Mouse (Mus musculus) kidney, postnatal 0 days (tissue): ENCODE measurements around the gene Lepr. TPM values are rescaled to one million over a fixed set of nuclear protein-coding genes. Genes with fewer than 3 reads are reported as not detected.
"Not testable (repeated sequence)": the region's sequence is repeated elsewhere in the genome, so short reads cannot be mapped to it uniquely, and the experiment has no call there.

ENCODE experiments used
- ATAC-seq: fragments of 200-750 bp; cut with Nextera tagmentation; replicated peaks from 2 replicates; pipeline ENCODE4 v1.8.0; 2017; ENCODE audit warnings: low read depth, moderate number of reproducible peaks, moderate TSS enrichment, moderate library complexity; ENCODE audit not compliant: low FRiP score
- DNase-seq: peaks from one replicate; pipeline ENCODE4 v3.0.0-alpha.2; 2016; ENCODE audit warnings: low spot score
- H3K27ac ChIP-seq: fragments of 300-500 bp; sonication (generic); 2 replicates; pipeline ENCODE4 v1.5.1; 2014; ENCODE audit warnings: mild to moderate bottlenecking
- H3K27me3 ChIP-seq: fragments of 300-500 bp; sonication (generic); 2 replicates; pipeline ENCODE4 v1.6.1; 2014; ENCODE audit warnings: low read length, mixed read lengths; ENCODE audit not compliant: insufficient read depth
- H3K36me3 ChIP-seq: fragments of 300-500 bp; sonication (generic); 2 replicates; pipeline ENCODE4 v1.6.1; 2014; ENCODE audit warnings: low read length, mixed read lengths; ENCODE audit not compliant: insufficient read depth
- H3K4me1 ChIP-seq: fragments of 300-500 bp; sonication (generic); replicated peaks from 2 replicates; pipeline ENCODE4 v1.6.1; 2014; ENCODE audit warnings: antibody characterized with exemption, low read length, mixed read lengths; ENCODE audit not compliant: insufficient read depth
- H3K4me2 ChIP-seq: fragments of 300-500 bp; sonication (generic); 2 replicates; pipeline ENCODE4 v1.6.1; 2014; ENCODE audit warnings: mild to moderate bottlenecking, low read length, moderate library complexity, mixed read lengths
- H3K4me3 ChIP-seq: fragments of 300-500 bp; sonication (generic); replicated peaks from 2 replicates; pipeline ENCODE4 v1.5.1; 2014; ENCODE audit warnings: low read depth, low read length
- H3K9ac ChIP-seq: fragments of 300-500 bp; sonication (generic); 2 replicates; pipeline ENCODE4 v1.6.1; 2014; ENCODE audit warnings: low read depth, low read length
- H3K9me3 ChIP-seq: fragments of 300-500 bp; sonication (generic); replicated peaks from 2 replicates; pipeline ENCODE4 v1.6.1; 2016; ENCODE audit warnings: low read length, inconsistent platforms, mixed read lengths
- CTCF ChIP-seq: IDR thresholded peaks from 2 replicates; pipeline ENCODE4 v1.5.1; 2016; ENCODE audit warnings: antibody characterized with exemption, low read depth, mild to moderate bottlenecking, moderate library complexity
- WGBS: fragments of 180-500 bp; shearing (Covaris S2); extraction: QIAGEN DNeasy Blood & Tissue Kit; methylation state at CpG from one replicate; pipeline ENCODE4 v1.1.7; 2014; 5-methylcytosine and 5-hydroxymethylcytosine counted together
- polyA plus RNA-seq: library from polyadenylated mRNA; unstranded; fragments of >200 nt; fragmentation: Nextera tagmentation; extraction: Ambion mirVana; gene quantifications from 2 replicates; pipeline ENCODE4 v1.2.1, GENCODE M21; 2015

Gene Lepr
- polyA plus RNA-seq, 1 experiment from 2014 or later: 7.2 TPM

GRCm38 (mm10) chr4:101745534-101745933, 28.3 kb downstream of the Lepr start:
- 90% methylated on average over 4 of the region's 4 CpGs for WGBS
- no peaks in the 10 kb centered on the region for H3K9me3 ChIP-seq

DNA sequence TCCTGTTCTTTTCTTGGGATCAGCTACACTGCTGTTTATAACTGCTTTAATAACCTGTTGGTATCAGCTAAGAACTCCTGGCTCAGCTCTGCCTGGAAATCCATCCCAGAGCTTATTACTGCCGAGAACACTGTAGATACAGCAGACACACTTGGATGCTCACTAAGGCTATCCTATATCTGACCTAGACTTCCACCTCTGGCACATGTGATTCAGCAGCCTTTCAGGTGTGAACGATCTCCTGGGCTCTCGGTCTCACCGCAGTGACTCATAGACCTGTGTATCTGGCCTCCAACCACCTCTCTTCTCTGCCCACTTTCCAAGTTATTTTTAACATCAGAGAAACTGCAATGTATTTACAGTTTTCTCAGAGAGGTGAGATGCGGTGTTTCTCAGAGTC, 43.3 kb downstream of the Lepr start:
- Histone ChIP-seq H3K27ac (no peak overlapping the region), H3K27me3 (no peaks in the 10 kb centered on the region), H3K9ac (no peak overlapping the region), H3K36me3 (no peaks in the 10 kb centered on the region), H3K4me1 (no peaks in the 10 kb centered on the region), H3K9me3 (no peaks in the 10 kb centered on the region), H3K4me3 (no peak overlapping the region), H3K4me2 (no peak overlapping the region)
- TF ChIP-seq CTCF: no peak
- DNase-seq (peak; percentile 4), ATAC-seq (peak; percentile 59; the same call in 1 of the 2 replicates)
- 38% methylated on average over 5 of the region's 5 CpGs for WGBS

More at GRCm38 (mm10) chr4:101745534-101745933, 28.3 kb downstream of the Lepr start:
- no peaks in the 10 kb centered on the region for H3K27me3 ChIP-seq
- no peak for DNase-seq
- H3K4me3 ChIP-seq: no peak overlapping the region
- H3K4me1 ChIP-seq: no peaks in the 10 kb centered on the region
- no peak overlapping the region for H3K9ac ChIP-seq
- H3K27ac ChIP-seq: no peak overlapping the region
- no peaks in the 10 kb centered on the region for H3K36me3 ChIP-seq
- TF ChIP-seq CTCF: no peak
- no peak for ATAC-seq
- H3K4me2 ChIP-seq: no peak overlapping the region

DNA sequence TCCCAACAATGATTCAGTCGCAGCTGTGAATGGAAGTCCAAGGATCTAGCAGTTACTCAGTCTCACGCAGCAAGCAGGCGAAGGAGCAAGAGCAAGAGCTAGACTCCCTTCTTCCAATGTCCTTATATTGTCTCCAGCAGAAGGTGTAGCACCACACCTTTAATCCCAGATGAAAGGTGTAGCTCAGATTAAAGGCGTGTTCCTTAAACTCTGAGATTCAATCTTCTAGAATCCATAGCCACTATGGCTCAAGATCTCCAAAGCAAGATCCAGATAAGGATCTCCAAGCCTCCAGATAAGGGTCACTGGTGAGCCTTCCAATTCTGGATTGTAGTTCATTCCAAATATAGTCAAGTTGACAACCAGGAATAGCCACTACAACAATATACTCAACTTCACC, 126.7 kb downstream of the Lepr start, which contains the start of gene B020004J07Rik:
TSS of gene B020004J07Rik (minus strand) at position 101 of the 400 bp plus-strand sequence.
- not testable (repeated sequence) for H3K4me2 ChIP-seq, H3K4me1 ChIP-seq, H3K36me3 ChIP-seq, H3K27me3 ChIP-seq, H3K4me3 ChIP-seq, H3K9ac ChIP-seq, ATAC-seq, H3K27ac ChIP-seq, DNase-seq, H3K9me3 ChIP-seq
- 92% methylated on average over 3 of the region's 4 CpGs for WGBS

DNA sequence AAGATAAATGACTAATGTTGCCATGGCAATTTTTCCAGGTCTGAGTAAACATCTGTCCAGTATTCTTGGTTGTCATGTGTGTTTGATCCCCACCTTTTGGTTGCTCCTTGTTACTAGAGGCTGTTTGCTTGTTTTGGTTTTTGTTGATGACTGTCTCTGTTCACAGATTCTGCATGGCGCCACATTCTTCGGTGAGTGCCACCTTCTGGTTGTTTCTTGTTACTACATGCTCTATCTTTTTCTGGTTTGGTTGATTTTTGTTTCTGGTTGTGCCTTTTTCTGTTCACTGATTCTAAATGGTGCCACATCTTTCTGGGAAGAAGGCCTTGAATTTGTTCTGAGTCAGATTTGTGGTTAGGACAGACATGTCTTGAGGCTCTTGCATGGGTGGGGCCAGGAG, 133.7 kb downstream of the Lepr start:
- DNase-seq (no peak), ATAC-seq (no peak)
- Histone ChIP-seq H3K9ac (no peak overlapping the region), H3K27me3 (no peaks in the 10 kb centered on the region), H3K4me3 (no peak overlapping the region), H3K4me1 (no peaks in the 10 kb centered on the region), H3K9me3 (peaks cover 6% of the 10 kb centered on the region; the same call in 1 of the 2 replicates), H3K27ac (no peak overlapping the region), H3K36me3 (no peaks in the 10 kb centered on the region), H3K4me2 (no peak overlapping the region)
- 71% methylated on average over 2 of the region's 2 CpGs for WGBS
- peak; percentile 13; the same call in 1 of the 2 replicates for TF ChIP-seq CTCF

GRCm38 (mm10) chr4:101860873-101861272, 143.7 kb downstream of the Lepr start:
- WGBS: 54% methylated on average over 6 of the region's 6 CpGs
- Histone ChIP-seq H3K4me2 (no peak overlapping the region), H3K27me3 (no peaks in the 10 kb centered on the region), H3K27ac (no peak overlapping the region), H3K9ac (no peak overlapping the region), H3K9me3 (no peaks in the 10 kb centered on the region), H3K4me1 (no peaks in the 10 kb centered on the region), H3K4me3 (no peak overlapping the region), H3K36me3 (no peaks in the 10 kb centered on the region)
- TF ChIP-seq CTCF: peak; percentile 76
- ATAC-seq: peak; percentile 72; the same call in 1 of the 2 replicates
- DNase-seq: peak; percentile 66

DNA sequence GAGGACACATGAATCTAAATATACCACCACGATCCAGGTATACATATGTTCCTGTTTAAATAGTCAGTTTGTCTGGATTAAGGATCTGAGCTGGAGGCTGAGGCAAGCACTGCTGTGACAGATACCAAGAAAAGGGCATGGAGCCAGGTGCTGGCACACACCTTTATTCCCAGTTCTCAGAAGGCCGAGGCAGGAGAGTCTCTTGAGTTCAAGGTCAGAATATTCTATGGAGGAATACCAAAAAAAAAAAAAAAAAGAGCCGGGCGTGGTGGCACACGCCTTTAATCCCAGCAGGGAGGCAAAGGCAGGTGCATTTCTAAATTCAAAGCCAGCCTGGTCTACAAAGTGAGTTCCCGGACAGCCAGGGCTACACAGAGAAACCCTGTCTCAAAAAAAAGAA, 145.1 kb downstream of the Lepr start:
- ATAC-seq: no peak
- no peak overlapping the region for H3K9ac ChIP-seq
- WGBS: 92% methylated on average over 5 of the region's 6 CpGs

More for the DNA sequence above, 145.1 kb downstream of the Lepr start:
- no peak for DNase-seq
- H3K4me2 ChIP-seq: no peak overlapping the region
- H3K27me3 ChIP-seq: no peaks in the 10 kb centered on the region
- no peak overlapping the region for H3K4me3 ChIP-seq
- TF ChIP-seq CTCF: no peak
- H3K9me3 ChIP-seq: no peaks in the 10 kb centered on the region
- H3K36me3 ChIP-seq: no peaks in the 10 kb centered on the region
- no peak overlapping the region for H3K27ac ChIP-seq
- no peaks in the 10 kb centered on the region for H3K4me1 ChIP-seq

Other genes with a start within 250 kb of the Lepr start
- gene Dnajc6, start 220.8 kb upstream of the Lepr start, polyA plus RNA-seq: 2.8 and 3.3 TPM in 2 replicates
- gene Leprot, start 69.7 kb upstream of the Lepr start, polyA plus RNA-seq: 113 and 117 TPM in 2 replicates
- gene B020004J07Rik, start 126.6 kb downstream of the Lepr start, polyA plus RNA-seq: not detected in 2 replicates
- gene C130073F10Rik, start 176.4 kb downstream of the Lepr start, polyA plus RNA-seq: not detected in 2 replicates
- gene Gm12800, start 191.7 kb downstream of the Lepr start, polyA plus RNA-seq: not detected in 2 replicates
- gene Gm12794, start 223.0 kb downstream of the Lepr start, polyA plus RNA-seq: not detected in 2 replicates